In the genomic region with DNA sequence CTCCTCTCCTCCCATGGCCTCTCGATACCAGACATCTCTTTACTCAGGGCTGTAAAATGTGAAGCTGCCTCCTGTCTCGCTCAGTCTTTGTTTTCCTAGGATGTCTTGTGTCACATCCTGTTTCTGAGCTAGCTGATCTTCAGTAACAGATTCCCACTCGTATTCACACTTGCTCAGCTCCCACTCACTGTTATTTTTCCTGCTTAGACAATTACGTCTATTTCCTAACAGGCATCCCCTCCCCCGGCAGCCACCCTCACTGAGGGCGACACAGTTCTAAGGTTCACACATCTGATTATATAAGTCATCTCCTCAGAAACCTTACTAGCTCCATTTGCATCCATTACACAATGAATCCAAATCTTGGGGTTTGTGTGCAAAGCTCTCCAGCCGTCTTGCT, we compare ENCODE assay signal across 17 mouse cellular contexts.
DNase-seq lines count a peak whose midpoint lies in the region; ATAC-seq lines count a peak whose summit lies in the region.
"Had no signal": no experiment of that assay in that cellular context is flagged by ENCODE, and none has a peak within 500 bp of the region (broad histone marks: within the 10 kb centered on the region; RNA-seq: fewer than 3 reads in every experiment).

No protein-coding gene starts in this region.

- DNase-seq in frontal cortex, postnatal 10 days (ENCODE audit: low spot score in 2 of 2), result no peak
- DNase-seq in right cerebral cortex, adult 18-20 months, result peak; percentile 84
- no peak for DNase-seq in right cerebral cortex, postnatal 14 days
- DNase-seq in left cerebral cortex, postnatal 25 days (ENCODE audit: low spot score in 2 of 2), result peak; percentile 21 to 82
- DNase-seq in T-cell, adult 2 months (ENCODE audit: low spot score), result no peak
- no peak for DNase-seq in gastrocnemius, postnatal 14 days
- DNase-seq in lung, postnatal 14 days, result no peak
- DNase-seq: adrenal gland, postnatal 14 days; cerebellum, adult 9-10 months; heart, postnatal 14 days; kidney, adult 11 months; liver, postnatal 0 days; thymus, adult 2 months; thymus, postnatal 4 days had no signal

- intact Hi-C loops in left cerebral cortex, postnatal 25 days (cut with DNase I), result no loop called here
- intact Hi-C loops in gastrocnemius, postnatal 14 days (cut with DNase I; ENCODE audit: low total_unique reads), result no loop called here

- peak; percentile 94 for ATAC-seq in frontal cortex, adult (ENCODE audit: low TSS enrichment)
- ATAC-seq: forebrain, embryonic 15.5 days; liver, postnatal 0 days; lung, postnatal 0 days had no signal

Comparison
In these comparisons a context has a peak if more than half of its experiments do, and no peak if none do; other contexts are left out.
1. DNase-seq: peak in right cerebral cortex, adult 18-20 months (single experiment) and left cerebral cortex, postnatal 25 days (2 of 2); none in frontal cortex, postnatal 10 days (0 of 2), right cerebral cortex, postnatal 14 days (single experiment), T-cell, adult 2 months (single experiment), gastrocnemius, postnatal 14 days (single experiment) and lung, postnatal 14 days (single experiment).